Mouse (Mus musculus) c-Kit-negative CD71-positive TER-119-positive erythroid progenitor cells, embryonic 14.5 days (primary cell): ENCODE measurements around the gene Fbxw7.

Experiments
- DNase-seq: peaks from one replicate; pipeline ENCODE4 v3.0.0-alpha.2; 2013; ENCODE audit warnings: low read depth, low spot score

Gene Fbxw7

DNA sequence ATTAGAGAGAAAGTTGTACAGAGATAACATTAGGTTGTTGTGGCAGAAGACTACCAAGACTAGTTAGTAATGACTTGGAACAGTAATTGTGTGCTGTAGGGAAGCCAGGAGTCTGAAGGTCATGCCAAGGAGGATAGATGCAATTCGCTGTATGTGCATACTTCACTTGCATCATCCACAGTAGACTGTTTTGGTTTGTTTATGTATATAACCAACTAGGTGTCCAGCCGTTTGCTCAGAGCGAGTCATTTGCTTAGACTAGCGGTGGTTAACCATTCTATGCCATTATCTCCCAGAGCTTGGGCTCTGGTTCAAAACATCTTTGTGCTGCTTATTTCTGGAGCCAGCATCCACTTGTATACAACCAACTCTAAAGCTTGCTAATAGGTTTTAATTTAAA, 134.3 kb downstream of the Fbxw7 start:
- DNase-seq: no peak

DNA sequence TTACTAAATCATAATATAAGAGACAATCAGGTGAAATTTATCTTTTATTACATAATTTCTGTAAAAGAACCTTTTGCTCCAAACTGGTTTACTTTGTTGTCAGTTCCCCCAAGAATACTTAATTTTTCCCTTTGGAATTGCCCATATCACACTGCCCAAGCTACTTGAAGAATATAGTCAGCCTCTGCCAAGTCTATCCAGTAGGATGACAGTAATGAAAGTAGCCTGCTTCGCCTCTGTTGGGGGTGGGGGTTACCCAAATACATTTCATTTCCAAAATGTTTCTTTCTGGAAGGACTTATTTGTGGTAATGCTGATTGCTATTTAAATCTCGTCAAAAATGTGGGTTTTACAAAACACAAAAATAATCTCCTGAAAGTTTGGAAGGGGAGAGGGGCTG, 136.6 kb downstream of the Fbxw7 start:
- no peak for DNase-seq

DNA sequence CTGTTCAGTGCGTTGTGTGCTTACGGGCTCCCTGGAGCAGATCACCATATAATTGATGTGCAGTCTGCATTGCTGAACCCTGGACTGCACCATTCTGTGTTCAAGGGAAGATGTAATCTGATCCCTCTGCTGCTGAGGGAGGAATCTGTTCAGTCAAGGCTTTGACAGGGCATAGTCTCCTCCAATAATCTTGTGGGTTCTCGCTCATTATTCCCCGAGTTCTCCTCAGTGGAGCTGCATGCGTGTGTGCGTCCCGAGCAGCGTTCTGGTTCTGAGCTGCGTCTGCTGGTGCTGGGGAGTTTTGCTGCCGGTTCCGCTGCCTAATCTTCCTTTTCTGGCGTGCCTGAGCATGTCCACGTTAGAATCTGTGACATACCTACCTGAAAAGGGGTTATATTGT, 137.1 kb downstream of the Fbxw7 start:
- no peak for DNase-seq

DNA sequence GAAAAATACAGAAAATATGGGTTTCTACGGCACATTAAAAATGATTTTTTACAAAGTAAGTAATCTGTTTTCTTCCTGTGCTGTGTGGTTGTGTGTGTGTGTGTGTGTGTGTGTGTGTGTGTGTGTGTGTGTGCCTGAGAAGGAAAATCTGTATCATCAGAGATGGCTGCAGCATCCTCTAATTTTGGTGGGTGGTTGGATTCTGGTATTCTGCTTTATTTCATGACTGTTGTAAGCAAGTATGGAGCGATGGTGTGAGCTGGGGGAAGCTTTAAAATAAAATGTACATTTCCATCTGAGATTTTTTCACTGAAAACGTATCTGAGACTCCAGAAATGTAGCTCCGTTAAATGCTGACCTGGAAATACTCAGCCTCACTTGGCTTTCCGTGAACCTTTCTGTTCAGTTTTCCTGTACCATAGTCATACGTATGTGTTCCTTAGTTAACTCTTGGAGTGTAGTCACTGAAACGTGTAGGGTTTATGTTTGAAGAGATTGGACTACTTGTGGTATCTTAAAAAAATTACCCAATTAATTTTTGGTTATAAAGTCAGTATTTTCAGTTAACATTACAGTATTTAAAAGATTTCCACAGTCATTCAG, 137.6 kb downstream of the Fbxw7 start:
- no peak for DNase-seq

DNA sequence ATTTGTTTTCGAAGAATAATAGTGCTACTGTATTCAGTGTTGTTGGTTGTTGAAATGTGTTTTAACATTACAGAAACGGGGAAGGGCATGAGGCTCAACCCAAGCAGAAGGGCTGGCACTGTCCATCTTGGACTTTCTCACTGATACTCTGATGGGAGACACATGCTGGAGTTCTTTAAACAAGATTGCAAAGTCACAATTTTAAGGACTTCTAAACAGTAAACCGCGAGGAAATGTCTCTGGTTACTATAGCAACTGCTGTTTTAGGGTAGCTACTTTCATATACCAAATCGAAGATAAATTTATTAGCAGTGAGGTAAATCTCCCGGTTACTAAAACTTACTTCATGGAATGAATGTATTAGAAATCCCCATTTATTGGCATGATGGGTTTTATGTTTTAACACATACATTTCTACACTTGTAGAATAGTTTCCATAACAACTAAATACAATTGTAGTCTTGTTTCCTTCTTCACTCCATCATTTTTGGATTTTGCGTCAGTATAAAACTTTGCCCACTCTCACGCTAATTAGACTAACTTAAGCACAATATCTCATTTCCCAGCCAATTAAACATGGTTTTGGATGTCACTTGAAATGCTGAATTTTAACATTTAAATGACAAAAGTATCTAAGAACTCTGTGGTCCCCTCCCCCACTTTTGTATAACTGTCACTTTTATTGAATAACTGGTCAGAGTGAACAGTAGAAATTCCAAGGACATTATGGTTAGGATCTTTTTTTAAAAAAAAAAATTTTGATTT, 140.1 kb downstream of the Fbxw7 start:
- DNase-seq: no peak

DNA sequence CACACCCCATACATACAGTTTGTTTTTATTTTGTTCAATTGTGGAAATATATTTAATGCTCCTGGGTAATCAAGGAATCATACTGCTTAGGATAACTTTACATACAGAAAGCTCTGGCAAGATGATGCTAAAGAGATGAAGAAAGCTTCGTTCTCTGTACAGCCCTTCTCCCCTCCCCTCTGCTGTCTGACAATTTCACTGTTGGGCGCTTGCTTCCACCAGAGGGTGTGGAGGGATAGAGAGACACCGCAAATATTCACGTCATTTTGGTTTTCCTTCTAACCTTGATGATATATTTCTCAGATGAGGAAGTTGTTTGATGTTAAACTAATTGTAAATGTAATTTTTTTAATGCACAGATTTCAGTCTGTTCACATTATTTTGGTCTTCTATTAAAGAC, 140.8 kb downstream of the Fbxw7 start:
- no peak for DNase-seq

DNA sequence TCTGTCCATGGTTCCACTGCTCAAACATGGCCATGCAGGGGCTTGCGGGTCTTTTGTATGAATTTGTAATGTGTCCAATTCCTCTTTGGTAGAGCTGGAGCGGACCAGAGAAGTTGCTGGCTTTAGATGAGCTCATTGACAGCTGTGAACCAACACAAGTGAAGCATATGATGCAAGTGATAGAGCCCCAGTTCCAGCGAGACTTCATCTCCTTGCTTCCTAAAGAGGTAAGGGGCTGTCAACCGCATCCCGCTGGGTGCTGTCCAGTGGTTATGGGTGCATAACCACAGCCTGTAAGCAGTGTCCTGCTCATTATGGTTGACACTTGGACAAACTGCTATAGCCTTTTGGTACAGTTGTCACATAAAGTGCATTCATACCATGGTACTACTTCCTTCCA, 150.1 kb downstream of the Fbxw7 start:
- DNase-seq: no peak

DNA sequence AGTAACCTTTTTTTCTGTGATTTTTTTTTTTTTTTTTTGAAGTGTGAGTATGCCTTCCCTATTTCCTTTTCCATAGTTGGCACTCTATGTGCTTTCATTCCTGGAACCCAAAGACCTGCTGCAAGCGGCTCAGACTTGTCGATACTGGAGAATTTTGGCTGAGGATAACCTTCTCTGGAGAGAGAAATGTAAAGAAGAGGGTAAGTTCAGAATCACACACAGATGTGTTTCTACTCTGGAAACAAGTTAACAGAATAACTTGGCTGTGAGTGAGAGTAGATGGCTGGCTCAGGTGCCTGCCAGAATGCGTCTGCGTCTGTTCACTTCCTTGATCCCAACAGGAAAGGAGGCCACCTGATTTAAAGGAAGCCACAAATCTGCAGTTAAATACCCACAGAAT, 152.3 kb downstream of the Fbxw7 start:
- no peak for DNase-seq

DNA sequence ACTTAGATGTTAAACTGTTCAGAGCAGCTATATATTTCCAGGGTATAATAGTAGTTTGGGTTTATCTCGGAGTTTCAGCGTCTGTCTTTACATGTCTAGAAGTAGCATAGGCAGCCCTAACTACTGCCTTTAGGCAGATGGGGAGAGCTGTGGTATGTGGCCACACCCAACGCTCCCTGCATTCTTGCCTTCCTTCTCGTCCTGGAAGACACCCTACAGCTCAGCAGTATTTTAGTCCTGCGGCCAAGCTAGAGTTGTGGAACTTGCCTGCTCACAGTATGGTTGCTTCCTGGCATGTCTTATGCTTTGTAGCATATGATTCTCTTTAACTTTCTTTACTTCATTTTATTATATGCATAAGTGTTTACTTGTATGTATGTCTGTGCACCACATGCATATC, 156.5 kb downstream of the Fbxw7 start:
- no peak for DNase-seq

DNA sequence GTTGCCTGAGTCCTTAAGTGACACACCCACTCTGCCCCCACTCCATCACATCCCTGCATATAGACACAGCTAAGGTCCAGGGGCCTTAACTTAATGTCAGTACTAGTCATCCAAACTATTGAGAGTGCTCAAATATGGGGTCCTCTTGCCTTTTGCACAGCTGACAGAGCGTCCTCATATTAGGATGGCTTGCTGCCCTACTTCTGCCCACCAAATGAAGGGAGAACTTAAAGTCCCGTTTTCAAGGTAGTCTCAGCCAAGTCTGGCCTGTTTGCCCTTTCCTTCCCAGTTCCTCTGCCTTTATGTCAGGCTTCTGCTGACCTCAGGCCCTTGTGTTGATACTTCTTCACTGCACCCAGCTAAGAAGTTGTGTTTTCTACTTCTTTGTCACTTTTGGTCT, 157.8 kb downstream of the Fbxw7 start:
- no peak for DNase-seq

DNA sequence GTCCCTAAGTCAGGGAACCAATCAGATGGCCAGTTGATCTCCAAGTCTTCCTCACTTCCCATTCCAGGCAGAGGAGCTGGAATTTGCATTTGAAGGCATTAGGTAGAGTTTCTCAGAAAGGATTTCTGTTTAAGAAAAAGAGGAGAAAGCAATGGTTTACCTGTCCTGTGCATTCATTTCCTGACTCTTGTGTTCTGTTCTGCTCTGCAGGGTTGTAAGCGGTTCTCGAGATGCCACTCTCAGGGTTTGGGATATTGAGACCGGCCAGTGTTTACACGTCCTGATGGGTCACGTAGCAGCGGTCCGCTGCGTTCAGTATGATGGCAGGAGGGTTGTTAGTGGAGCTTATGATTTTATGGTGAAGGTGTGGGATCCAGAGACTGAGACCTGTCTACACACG, 159.1 kb downstream of the Fbxw7 start:
- DNase-seq: no peak

DNA sequence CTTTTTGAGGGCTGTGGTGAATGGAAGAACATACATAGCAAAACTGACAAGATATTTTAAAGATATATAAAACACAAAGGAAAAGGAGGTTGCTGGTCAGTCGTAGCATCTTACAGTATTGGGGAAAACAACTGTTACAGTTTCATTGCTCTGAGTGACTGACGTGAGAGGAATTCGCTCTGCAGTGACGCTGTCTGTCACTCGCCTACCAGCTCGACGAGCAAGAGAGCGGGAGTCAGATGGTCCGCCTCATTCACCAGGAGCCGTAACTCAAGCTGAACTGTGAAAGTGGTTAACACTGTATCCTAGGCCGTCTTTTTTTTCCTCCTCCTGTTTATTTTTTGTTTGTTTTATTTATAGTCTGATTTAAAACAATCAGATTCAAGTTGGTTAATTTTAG, 163.6 kb downstream of the Fbxw7 start:
- DNase-seq: no peak

DNA sequence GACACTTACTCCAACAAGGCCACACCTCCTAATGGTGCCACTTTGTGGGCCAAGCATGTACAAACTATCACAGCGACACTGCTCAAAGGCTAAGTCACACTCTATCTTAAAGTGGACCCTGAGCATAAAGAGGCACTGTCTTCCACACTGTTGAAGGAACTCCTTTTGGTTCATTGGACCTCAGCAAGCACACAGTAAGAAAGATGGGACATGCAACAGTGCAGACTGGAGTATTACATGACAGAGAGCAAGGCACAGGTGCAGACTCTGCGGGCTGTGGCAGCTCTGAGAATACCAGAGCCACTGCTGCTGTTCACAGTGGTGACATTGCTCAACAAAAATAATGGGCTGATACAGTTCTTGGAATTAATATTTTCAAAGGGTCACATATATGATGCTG, 165.1 kb downstream of the Fbxw7 start:
- DNase-seq: no peak

DNA sequence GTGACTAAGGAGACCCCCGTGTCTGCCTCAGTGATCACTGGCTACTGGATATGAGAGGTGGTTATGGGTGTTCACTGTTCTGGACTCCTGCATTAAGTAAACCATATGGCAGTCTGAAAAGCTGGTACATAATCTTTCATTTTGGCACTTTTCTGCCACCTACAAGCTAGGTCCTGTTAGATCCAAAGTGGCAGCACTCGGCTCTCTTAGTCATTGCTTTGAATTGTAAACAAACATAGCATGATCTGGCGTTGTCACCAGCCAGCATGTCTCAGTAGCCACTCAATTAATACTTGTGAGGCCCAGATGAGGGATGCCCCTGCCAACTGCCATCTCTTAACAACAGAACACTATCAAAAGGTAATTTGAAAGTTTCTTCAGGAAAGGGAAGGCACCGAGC, 167.6 kb downstream of the Fbxw7 start:
- no peak for DNase-seq

DNA sequence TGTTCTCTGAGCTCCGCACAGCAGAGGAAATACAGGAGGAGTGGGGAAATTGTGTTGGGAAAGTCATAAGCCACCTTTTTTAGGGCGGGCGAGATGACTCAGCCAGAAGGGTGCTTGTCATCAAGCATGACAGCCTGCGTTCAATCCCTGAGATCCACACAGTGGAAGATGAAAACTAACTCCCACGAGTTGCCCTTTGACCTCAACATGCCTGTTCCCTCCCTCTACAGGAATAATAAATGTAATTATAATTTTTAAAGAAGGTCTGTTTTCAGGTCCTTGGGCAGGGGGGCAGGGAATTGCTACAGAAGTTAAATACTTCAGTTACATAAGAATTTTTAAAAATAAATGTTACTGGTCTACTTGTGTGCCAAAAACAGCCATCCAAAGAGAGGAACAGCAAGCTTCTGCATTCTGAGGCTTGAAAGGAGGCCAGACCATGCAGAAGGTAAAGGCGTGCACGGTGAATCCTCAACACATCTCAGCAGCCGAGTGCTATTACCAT, 170.1 kb downstream of the Fbxw7 start:
- no peak for DNase-seq

DNA sequence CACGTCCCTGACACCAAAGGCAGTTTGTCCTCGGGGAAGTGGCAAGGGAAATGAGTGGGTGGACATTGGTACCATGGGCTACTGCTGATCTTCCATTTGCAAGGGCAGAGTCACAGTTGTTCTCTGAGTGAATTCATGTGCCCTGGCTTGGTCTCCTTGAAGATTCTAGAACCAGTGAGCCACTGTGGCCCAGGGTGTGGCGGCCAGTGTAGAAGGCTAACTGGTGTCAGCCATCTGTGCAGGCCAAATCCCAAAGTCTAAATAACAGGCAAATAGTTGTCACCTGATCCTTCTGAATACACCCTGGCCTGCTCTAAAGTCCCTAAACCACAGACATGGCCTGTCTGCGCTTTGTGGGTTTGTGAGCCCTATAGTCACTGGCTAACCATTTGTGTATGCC, 173.8 kb downstream of the Fbxw7 start:
- no peak for DNase-seq

DNA sequence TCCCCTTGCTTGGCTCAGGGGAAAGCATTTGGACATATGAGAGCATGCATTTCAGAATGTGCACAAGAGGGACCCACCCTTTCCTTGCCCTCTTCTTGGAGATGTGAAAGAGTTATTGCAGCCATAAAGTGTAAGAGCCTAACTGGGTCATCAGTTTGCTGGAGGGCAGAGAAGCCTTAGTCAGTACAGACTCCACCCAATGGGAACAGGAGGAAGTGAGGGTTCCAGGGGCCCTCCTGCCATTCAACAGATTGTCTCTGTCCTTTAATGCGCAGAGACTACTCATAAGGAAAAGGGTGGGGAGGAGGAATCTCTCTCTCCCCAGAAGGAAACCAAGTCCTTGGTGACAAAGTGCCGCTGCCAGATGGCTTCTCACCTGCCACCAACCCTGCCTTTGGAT, 190.2 kb downstream of the Fbxw7 start:
- no peak for DNase-seq

DNA sequence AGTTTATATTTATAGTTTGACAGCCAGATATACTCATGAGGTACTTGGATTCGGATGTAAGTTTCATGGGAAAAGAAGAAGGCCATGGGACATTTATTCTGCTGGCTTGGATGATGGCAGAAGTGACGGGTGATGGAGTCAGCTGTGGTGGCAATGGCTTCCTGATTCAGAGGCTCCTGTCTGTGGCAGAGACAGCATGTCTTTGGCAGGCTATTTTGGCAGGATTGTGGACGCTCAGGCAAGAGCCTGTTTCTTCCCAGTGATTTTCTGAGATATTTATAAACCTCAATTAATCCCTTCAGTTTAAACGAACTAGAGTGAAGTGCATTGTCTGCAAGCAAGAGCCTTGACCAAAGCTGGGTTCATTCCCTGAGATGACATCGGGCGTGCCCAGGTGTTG, 197.8 kb downstream of the Fbxw7 start:
- DNase-seq: no peak

DNA sequence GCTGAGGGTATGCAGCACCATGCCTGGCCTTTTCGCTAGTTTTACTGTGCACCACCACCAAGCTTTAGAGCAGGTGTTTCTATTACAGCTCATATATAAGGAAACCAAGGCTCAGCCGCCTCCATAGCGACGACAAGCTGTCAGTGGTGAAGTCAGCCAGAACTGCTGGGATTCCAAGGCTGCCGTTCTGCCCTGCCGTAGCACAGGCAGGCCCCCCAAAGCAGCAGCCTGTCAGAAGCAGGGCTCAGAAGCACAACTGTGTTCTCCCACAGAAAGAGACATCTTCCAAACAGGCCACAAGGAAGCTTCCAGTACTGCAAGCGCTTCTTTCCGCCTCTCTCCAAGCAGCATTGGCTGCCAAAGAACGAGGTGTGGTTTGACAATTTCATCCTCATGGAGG, 200.6 kb downstream of the Fbxw7 start:
- DNase-seq: no peak

DNA sequence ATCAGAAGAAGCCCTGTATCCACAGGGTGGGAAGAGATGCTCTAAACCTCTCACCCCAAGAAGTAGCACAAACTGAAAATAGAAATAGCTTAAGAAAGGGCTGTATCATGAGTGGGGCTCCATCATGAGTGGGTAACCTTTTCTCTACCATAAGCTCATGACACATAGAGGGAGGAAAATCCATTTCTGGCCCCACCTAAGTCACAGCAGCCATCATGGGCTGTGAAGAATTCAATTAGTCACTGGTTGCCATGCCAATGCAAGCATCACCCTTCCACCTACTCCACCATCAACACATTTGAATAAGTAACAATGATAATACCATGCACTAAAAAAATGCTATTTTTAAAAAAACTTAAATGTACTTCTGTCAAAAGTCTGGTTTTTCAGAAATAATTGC, 205.1 kb downstream of the Fbxw7 start:
- no peak for DNase-seq

DNA sequence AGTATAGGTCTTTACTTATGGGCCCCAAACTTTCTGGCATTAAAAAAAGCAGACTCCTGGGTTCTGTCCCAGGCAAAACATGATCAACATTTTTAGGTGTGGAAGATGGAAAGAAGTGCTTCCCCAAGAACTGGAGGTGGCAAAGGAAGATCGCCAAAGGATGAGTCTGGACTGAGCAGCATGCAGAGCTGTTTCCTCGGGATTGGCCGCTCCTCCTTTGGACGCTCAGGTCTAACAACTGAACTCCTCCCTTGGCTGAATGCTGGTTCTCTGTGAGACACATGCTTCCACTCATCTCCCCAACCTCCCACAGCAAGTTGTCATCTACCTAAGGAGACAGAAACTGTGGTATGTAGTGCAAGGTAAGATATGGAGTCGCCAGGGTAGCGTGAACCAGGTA, 206.7 kb downstream of the Fbxw7 start:
- no peak for DNase-seq

DNA sequence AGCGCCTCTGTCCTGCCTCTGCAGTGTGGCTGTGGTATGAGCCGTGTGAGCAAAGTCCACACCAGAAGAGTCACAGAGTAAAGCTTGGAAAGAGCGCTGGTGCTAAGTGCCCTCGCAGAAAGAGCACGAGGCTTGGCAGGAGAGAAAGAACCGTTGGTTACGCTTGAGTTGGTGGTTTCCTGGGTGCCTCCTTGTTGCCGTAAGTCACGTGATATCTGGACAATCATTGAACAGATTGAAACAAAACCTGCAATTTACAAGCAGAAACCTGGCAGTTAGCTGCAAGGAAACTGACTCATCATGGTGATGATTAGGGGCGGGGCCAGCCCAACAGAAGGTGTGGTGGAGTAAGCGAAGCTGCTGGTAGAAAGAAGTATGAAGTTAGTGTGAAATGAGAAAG, 207.7 kb downstream of the Fbxw7 start:
- DNase-seq: no peak

DNA sequence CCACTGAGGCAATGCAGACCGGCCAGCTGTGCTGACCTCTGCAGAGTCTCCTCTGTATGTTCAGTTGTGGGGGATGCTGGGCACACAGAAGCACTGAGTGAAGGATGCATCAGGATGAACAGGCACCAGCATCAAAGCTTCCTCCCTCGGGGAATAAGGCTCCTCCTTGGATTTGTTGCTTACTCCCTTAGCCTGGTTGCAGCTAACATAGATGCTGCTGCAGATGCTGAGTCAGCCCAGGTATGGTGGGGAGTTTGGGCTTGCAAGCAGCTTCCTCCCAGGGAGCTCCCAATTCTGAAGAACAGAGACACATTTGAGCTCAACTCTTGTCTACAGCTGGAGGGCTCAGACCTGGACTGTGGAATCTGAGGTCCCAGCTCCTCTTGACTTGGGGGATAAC, 209.2 kb downstream of the Fbxw7 start:
- no peak for DNase-seq
